Comparison of ENCODE assay signal across 9 mouse cellular contexts in genomic region chr8:78648918-78649317, GRCm38 (mm10).
A peak's percentile ranks its signal among the peaks of the same experiment; 100 is the strongest.
DNase-seq lines count a peak whose midpoint lies in the region; ATAC-seq and TF ChIP-seq lines count a peak whose summit lies in the region.
"Had no signal": no experiment of that assay in that cellular context is flagged by ENCODE, and none has a peak within 500 bp of the region (broad histone marks: within the 10 kb centered on the region; RNA-seq: fewer than 3 reads in every experiment).

No protein-coding gene starts in this region.

- H3K9ac ChIP-seq in liver, adult 2 months (ENCODE audit: low read depth, low read length) = no peak overlapping the region
- no peak overlapping the region for H3K9ac ChIP-seq in liver, embryonic 12.5 days
- no peak overlapping the region for H3K9ac ChIP-seq in embryonic facial prominence, embryonic 11.5 days (replicated peaks; ENCODE audit: low read length)
- H3K9ac ChIP-seq: neural tube, embryonic 13.5 days had no signal

- H3K36me3 ChIP-seq in liver, adult 2 months (ENCODE audit: control insufficient read depth, insufficient read depth, low read length) = no peaks in the 10 kb centered on the region
- no peaks in the 10 kb centered on the region for H3K36me3 ChIP-seq in liver, embryonic 12.5 days
- no peaks in the 10 kb centered on the region for H3K36me3 ChIP-seq in embryonic facial prominence, embryonic 11.5 days (replicated peaks; ENCODE audit: control insufficient read depth, insufficient read depth, low read depth, low read length)
- H3K36me3 ChIP-seq: neural tube, embryonic 13.5 days had no signal

- TF ChIP-seq POLR2A in liver, adult 2 months (IDR thresholded peaks at IDR 0.05; ENCODE audit: extremely low read depth, insufficient read depth, low read length) = no peak
- no peak for TF ChIP-seq POLR2A in lung, adult 2 months (IDR thresholded peaks at IDR 0.05; ENCODE audit: borderline replicate concordance, extremely low read depth, low read depth, low read length)

- no peak overlapping the region for H3K4me3 ChIP-seq in liver, adult 2 months (ENCODE audit: insufficient read depth, low read depth, low read length)
- no peak overlapping the region for H3K4me3 ChIP-seq in liver, embryonic 12.5 days
- H3K4me3 ChIP-seq in embryonic facial prominence, embryonic 11.5 days (ENCODE audit: low read depth, low read length) = no peak overlapping the region
- no peak overlapping the region for H3K4me3 ChIP-seq in lung, adult 2 months (replicated peaks; ENCODE audit: extremely low read depth, low read depth, low read length)
- H3K4me3 ChIP-seq: neural tube, embryonic 13.5 days had no signal

- H3K27me3 ChIP-seq in liver, adult 2 months (ENCODE audit: control insufficient read depth, insufficient read depth, low read length) = no peaks in the 10 kb centered on the region
- no peaks in the 10 kb centered on the region for H3K27me3 ChIP-seq in liver, embryonic 12.5 days (replicated peaks)
- H3K27me3 ChIP-seq in embryonic facial prominence, embryonic 11.5 days (ENCODE audit: control insufficient read depth, insufficient read depth, low read length) = no peaks in the 10 kb centered on the region
- H3K27me3 ChIP-seq: neural tube, embryonic 13.5 days had no signal

- TF ChIP-seq CTCF in liver, adult 2 months (IDR thresholded peaks at IDR 0.05; ENCODE audit: low read depth, low read length) = peak; percentile 63
- peak; percentile 66 for TF ChIP-seq CTCF in lung, adult 2 months (IDR thresholded peaks at IDR 0.05; ENCODE audit: insufficient read depth, low read length)

- peak; percentile 30 for DNase-seq in liver, adult 2 months (ENCODE audit: extremely low read depth, low read depth, low spot score)
- DNase-seq in adrenal gland, adult 18-20 months (ENCODE audit: low spot score in 2 of 2) = peak; percentile 78
- DNase-seq in embryonic facial prominence, embryonic 11.5 days (ENCODE audit: low spot score) = peak; percentile 71
- peak; percentile 59 to 83 for DNase-seq in kidney, postnatal 25 days
- peak; percentile 73 for DNase-seq in lung, adult 2 months
- peak; percentile 78 for DNase-seq in right cerebral cortex, postnatal 4 days
- DNase-seq in neural tube, embryonic 10.5 days (ENCODE audit: extremely low spot score, low spot score) = no peak

- no peak for ATAC-seq in liver, embryonic 12.5 days
- no peak for ATAC-seq in embryonic facial prominence, embryonic 11.5 days (replicated peaks; ENCODE audit: insufficient number of reproducible peaks, low FRiP score, low TSS enrichment, low read depth)

- H3K9me3 ChIP-seq in liver, embryonic 12.5 days (replicated peaks) = no peaks in the 10 kb centered on the region
- no peaks in the 10 kb centered on the region for H3K9me3 ChIP-seq in embryonic facial prominence, embryonic 11.5 days (replicated peaks; ENCODE audit: control insufficient read depth, low read length)

- H3K27ac ChIP-seq in liver, adult 2 months (replicated peaks; ENCODE audit: insufficient read depth, low read depth, low read length) = no peak overlapping the region
- H3K27ac ChIP-seq in liver, embryonic 12.5 days = no peak overlapping the region
- H3K27ac ChIP-seq in embryonic facial prominence, embryonic 11.5 days (replicated peaks; ENCODE audit: low read depth, low read length) = no peak overlapping the region
- H3K27ac ChIP-seq: neural tube, embryonic 13.5 days had no signal

- no peak overlapping the region for H3K4me2 ChIP-seq in liver, embryonic 12.5 days
- no peak overlapping the region for H3K4me2 ChIP-seq in embryonic facial prominence, embryonic 11.5 days (ENCODE audit: low read depth, low read length)
- H3K4me2 ChIP-seq: neural tube, embryonic 13.5 days had no signal

- no peaks in the 10 kb centered on the region for H3K79me2 ChIP-seq in liver, adult 2 months (ENCODE audit: control insufficient read depth, insufficient read depth, low read length)

- no peaks in the 10 kb centered on the region for H3K4me1 ChIP-seq in liver, adult 2 months (ENCODE audit: control insufficient read depth, insufficient read depth, low read length)
- H3K4me1 ChIP-seq in liver, embryonic 12.5 days = no peaks in the 10 kb centered on the region
- no peaks in the 10 kb centered on the region for H3K4me1 ChIP-seq in embryonic facial prominence, embryonic 11.5 days (ENCODE audit: control insufficient read depth, insufficient read depth, low read length)
- 0 out of 2 replicates have a peak, but pooled peaks cover 6% of the 10 kb centered on the region for H3K4me1 ChIP-seq in lung, adult 2 months (ENCODE audit: control insufficient read depth, insufficient read depth, low read length)
- H3K4me1 ChIP-seq: neural tube, embryonic 13.5 days had no signal

- 33% methylated on average over 7 of the region's 7 CpGs for WGBS in liver, adult 2 months
- 53% methylated on average over 7 of the region's 7 CpGs for WGBS in liver, embryonic 12.5 days (ENCODE audit: insufficient replicate concordance)
- 57% methylated on average over 7 of the region's 7 CpGs for WGBS in embryonic facial prominence, embryonic 11.5 days
- WGBS in lung, adult 2 months = 16% methylated on average over 7 of the region's 7 CpGs
